Mouse (Mus musculus) stomach, embryonic 16.5 days (tissue): ENCODE measurements around the gene Pgghg. TPM values are rescaled to one million over a fixed set of nuclear protein-coding genes. Genes with fewer than 3 reads are reported as not detected.

Source experiments
- ATAC-seq: fragments of 200-750 bp; cut with Nextera tagmentation; 2 replicates; pipeline ENCODE4 v1.8.0; 2017; ENCODE audit warnings: moderate number of reproducible peaks, moderate TSS enrichment; ENCODE audit not compliant: insufficient read depth, low FRiP score
- H3K27ac ChIP-seq: fragments of 300-500 bp; sonication (generic); 2 replicates; pipeline ENCODE4 v1.5.1; 2014; ENCODE audit warnings: low read length
- H3K27me3 ChIP-seq: fragments of 300-500 bp; sonication (generic); 2 replicates; pipeline ENCODE4 v1.6.1; 2014; ENCODE audit warnings: low read length, control low read depth, mixed read lengths; ENCODE audit not compliant: control insufficient read depth, insufficient read depth
- H3K36me3 ChIP-seq: fragments of 300-500 bp; sonication (generic); 2 replicates; pipeline ENCODE4 v1.6.1; 2014; ENCODE audit warnings: low read length; ENCODE audit not compliant: control insufficient read depth, insufficient read depth
- H3K4me1 ChIP-seq: fragments of 300-500 bp; sonication (generic); 2 replicates; pipeline ENCODE4 v1.6.1; 2014; ENCODE audit warnings: low read length, control low read depth, mixed read lengths; ENCODE audit not compliant: control insufficient read depth, insufficient read depth
- H3K4me2 ChIP-seq: fragments of 300-500 bp; sonication (generic); 2 replicates; pipeline ENCODE4 v1.6.1; 2014; ENCODE audit warnings: low read depth, low read length, mixed read lengths
- H3K4me3 ChIP-seq: fragments of 300-500 bp; sonication (generic); replicated peaks from 2 replicates; pipeline ENCODE4 v1.5.1; 2014; ENCODE audit warnings: mild to moderate bottlenecking, low read length
- H3K9ac ChIP-seq: fragments of 300-500 bp; sonication (generic); 2 replicates; pipeline ENCODE4 v1.6.1; 2014; ENCODE audit warnings: low read length
- H3K9me3 ChIP-seq: fragments of 300-500 bp; sonication (generic); replicated peaks from 2 replicates; pipeline ENCODE4 v1.6.1; 2016; ENCODE audit warnings: low read length, control low read depth; ENCODE audit not compliant: control insufficient read depth
- WGBS: fragments of 180-500 bp; shearing (Covaris S2); extraction: QIAGEN DNeasy Blood & Tissue Kit; methylation state at CpG from one replicate; pipeline ENCODE4 v1.1.7; 2014; 5-methylcytosine and 5-hydroxymethylcytosine counted together
- polyA plus RNA-seq: library from polyadenylated mRNA; unstranded; fragments of >200 nt; fragmentation: Nextera tagmentation; extraction: Ambion mirVana; gene quantifications from 2 replicates; pipeline ENCODE4 v1.2.1, GENCODE M21; 2015

Gene Pgghg
- polyA plus RNA-seq, 1 experiment from 2014 or later: 25.6 TPM

- no peaks in the 10 kb centered on the region for H3K27me3 ChIP-seq
- H3K9ac ChIP-seq: peak within 1 kb of the TSS; percentile 44
- ATAC-seq: no peak
- H3K27ac ChIP-seq: peak within 1 kb of the TSS; percentile 63
- H3K4me2 ChIP-seq: peak within 1 kb of the TSS; percentile 11; the same call in 1 of the 2 replicates
- H3K9me3 ChIP-seq: no peaks in the 10 kb centered on the region
- H3K4me3 ChIP-seq: no peak within 1 kb of the TSS
- WGBS: 81% methylated on average over 16 of the region's 16 CpGs
- peaks cover 10% of the 10 kb centered on the region; the same call in 1 of the 2 replicates for H3K36me3 ChIP-seq
- H3K4me1 ChIP-seq: peaks cover 46% of the 10 kb centered on the region
These were observed 8.8 kb downstream of the Pgghg start, which contains the start of gene Ifitm5 for GRCm38 (mm10) chr7:140949824-140950530. Gene Ifitm5 (minus strand): TSS chr7:140950291.

GRCm38 (mm10) chr7:140951051-140951450 is 9.9 kb downstream of the Pgghg start:
- H3K9me3 ChIP-seq: no peaks in the 10 kb centered on the region
- H3K27me3 ChIP-seq: no peaks in the 10 kb centered on the region
- H3K4me2 ChIP-seq: peak overlapping the region; percentile 11; the same call in 1 of the 2 replicates
- WGBS: 29% methylated on average over 8 of the region's 8 CpGs
- peak overlapping the region; percentile 63 for H3K27ac ChIP-seq
- H3K9ac ChIP-seq: peak overlapping the region; percentile 40
- peaks cover 47% of the 10 kb centered on the region for H3K4me1 ChIP-seq
- no peak for ATAC-seq
- H3K36me3 ChIP-seq: peaks cover 7% of the 10 kb centered on the region; the same call in 1 of the 2 replicates
- H3K4me3 ChIP-seq: no peak overlapping the region

- H3K27me3 ChIP-seq: no peaks in the 10 kb centered on the region
- no peak for ATAC-seq
- H3K4me2 ChIP-seq: no peak overlapping the region
- no peak overlapping the region for H3K4me3 ChIP-seq
- 59% methylated on average over 6 of the region's 6 CpGs for WGBS
- peak overlapping the region; percentile 63; the same call in 1 of the 2 replicates for H3K27ac ChIP-seq
- H3K4me1 ChIP-seq: peaks cover 51% of the 10 kb centered on the region
- H3K36me3 ChIP-seq: peaks cover 7% of the 10 kb centered on the region; the same call in 1 of the 2 replicates
- H3K9me3 ChIP-seq: no peaks in the 10 kb centered on the region
- H3K9ac ChIP-seq: 0 out of 2 replicates have a peak overlapping the region, but pooled peaks have one; percentile 11
These were observed 10.6 kb downstream of the Pgghg start for GRCm38 (mm10) chr7:140951765-140952164.

GRCm38 (mm10) chr7:140952441-140952840 is 11.2 kb downstream of the Pgghg start:
- no peak overlapping the region for H3K4me3 ChIP-seq
- no peaks in the 10 kb centered on the region for H3K27me3 ChIP-seq
- WGBS: 63% methylated on average over 7 of the region's 7 CpGs
- no peak overlapping the region for H3K9ac ChIP-seq
- peaks cover 54% of the 10 kb centered on the region for H3K4me1 ChIP-seq
- peaks cover 7% of the 10 kb centered on the region; the same call in 1 of the 2 replicates for H3K36me3 ChIP-seq
- H3K27ac ChIP-seq: peak overlapping the region; percentile 23; the same call in 1 of the 2 replicates
- H3K4me2 ChIP-seq: no peak overlapping the region
- no peaks in the 10 kb centered on the region for H3K9me3 ChIP-seq
- no peak for ATAC-seq

- peaks cover 54% of the 10 kb centered on the region for H3K4me1 ChIP-seq
These were observed 11.9 kb downstream of the Pgghg start for GRCm38 (mm10) chr7:140953133-140953532.

GRCm38 (mm10) chr7:140953800-140954732 is 12.9 kb downstream of the Pgghg start:
- Histone ChIP-seq H3K9ac (peak overlapping the region; percentile 84), H3K27ac (peak overlapping the region; percentile 69), H3K36me3 (peaks cover under 1% of the 10 kb centered on the region; the same call in 1 of the 2 replicates), H3K4me1 (peaks cover 54% of the 10 kb centered on the region), H3K4me3 (peak overlapping the region; percentile 72), H3K9me3 (no peaks in the 10 kb centered on the region), H3K4me2 (peak overlapping the region; percentile 92), H3K27me3 (no peaks in the 10 kb centered on the region)
- 40% methylated on average over 15 of the region's 15 CpGs for WGBS
- no peak for ATAC-seq

More at GRCm38 (mm10) chr7:140953133-140953532, 11.9 kb downstream of the Pgghg start:
- 67% methylated on average over 11 of the region's 11 CpGs for WGBS
- Histone ChIP-seq H3K4me2 (peak overlapping the region; percentile 92), H3K27ac (0 out of 2 replicates have a peak overlapping the region, but pooled peaks have one; percentile 11), H3K36me3 (peaks cover 7% of the 10 kb centered on the region; the same call in 1 of the 2 replicates), H3K9ac (peak overlapping the region; percentile 84), H3K9me3 (no peaks in the 10 kb centered on the region), H3K27me3 (no peaks in the 10 kb centered on the region), H3K4me3 (peak overlapping the region; percentile 72; the same call in 1 of the 2 replicates)
- no peak for ATAC-seq

GRCm38 (mm10) chr7:140954733-140955071 is 13.5 kb downstream of the Pgghg start:
- Histone ChIP-seq H3K27me3 (no peaks in the 10 kb centered on the region), H3K27ac (peak overlapping the region; percentile 99), H3K4me2 (peak overlapping the region; percentile 92), H3K9ac (peak overlapping the region; percentile 84), H3K4me3 (peak overlapping the region; percentile 72), H3K9me3 (no peaks in the 10 kb centered on the region), H3K36me3 (no peaks in the 10 kb centered on the region; the same call in 1 of the 2 replicates), H3K4me1 (peaks cover 54% of the 10 kb centered on the region)
- no peak for ATAC-seq
- WGBS: 1% methylated on average over 9 of the region's 9 CpGs

- 1% methylated on average over 17 of the region's 17 CpGs for WGBS
- Histone ChIP-seq H3K27me3 (no peaks in the 10 kb centered on the region), H3K4me2 (peak overlapping the region; percentile 92), H3K4me1 (peaks cover 51% of the 10 kb centered on the region), H3K4me3 (peak overlapping the region; percentile 72), H3K27ac (peak overlapping the region; percentile 99), H3K36me3 (no peaks in the 10 kb centered on the region; the same call in 1 of the 2 replicates), H3K9me3 (no peaks in the 10 kb centered on the region), H3K9ac (peak overlapping the region; percentile 84)
- ATAC-seq: peak; percentile 12; the same call in 1 of the 2 replicates
These were observed 14.2 kb downstream of the Pgghg start for GRCm38 (mm10) chr7:140955342-140955741.
